In the genomic region with DNA sequence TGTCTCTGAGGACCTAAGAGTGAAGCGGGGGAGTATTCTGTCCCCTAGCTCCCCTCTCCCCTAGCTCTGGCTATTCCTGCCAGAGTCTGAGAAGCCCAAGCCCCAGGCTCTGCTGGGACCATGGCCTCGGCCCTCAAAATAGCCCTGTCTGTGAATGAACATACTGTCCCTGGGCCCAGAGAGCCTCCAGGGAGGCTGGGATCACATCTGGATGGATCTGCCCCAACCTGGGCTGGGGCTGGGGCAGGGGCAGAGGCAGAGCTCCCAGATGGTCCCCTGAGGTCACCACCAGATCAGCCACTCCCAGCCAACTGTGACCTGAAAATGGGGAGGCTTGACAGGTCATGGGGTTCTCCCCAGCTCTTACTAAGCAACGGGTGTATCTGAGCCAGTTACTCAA, we compare ENCODE assay signal across 13 mouse cellular contexts. TPM values are rescaled to one million over a fixed set of nuclear protein-coding genes. Genes with fewer than 3 reads are reported as not detected.
"Had no signal": no experiment of that assay in that cellular context is flagged by ENCODE, and none has a peak within 500 bp of the region (broad histone marks: within the 10 kb centered on the region; RNA-seq: fewer than 3 reads in every experiment).

No protein-coding gene starts in this region.

- H3K9me3 ChIP-seq: limb, embryonic 10.5 days; liver, embryonic 15.5 days; midbrain, embryonic 10.5 days; neural tube, embryonic 15.5 days had no signal

- DNase-seq: lung, embryonic 14.5 days; lung, postnatal 10 days; midbrain, embryonic 14.5 days; right cerebral cortex, adult 18-20 months; thymus, postnatal 4 days had no signal

- H3K9ac ChIP-seq: liver, embryonic 15.5 days; lung, embryonic 14.5 days; neural tube, embryonic 15.5 days had no signal

- H3K4me2 ChIP-seq: liver, embryonic 11.5 days; liver, embryonic 15.5 days; lung, embryonic 14.5 days; neural tube, embryonic 15.5 days had no signal

- H3K36me3 ChIP-seq: liver, embryonic 15.5 days; midbrain, embryonic 10.5 days; neural tube, embryonic 15.5 days had no signal

- H3K27ac ChIP-seq: left cerebral cortex, adult 2 months; limb, embryonic 10.5 days; liver, embryonic 15.5 days; midbrain, embryonic 10.5 days; neural tube, embryonic 15.5 days had no signal

- H3K4me3 ChIP-seq: left cerebral cortex, adult 2 months; limb, embryonic 10.5 days; liver, embryonic 15.5 days; midbrain, embryonic 10.5 days; myocyte; neural tube, embryonic 15.5 days had no signal

RNA-seq across cellular contexts. Expression of gene Tcf15, which starts 3.7 kb away (rescaled TPM):
- total RNA-seq: megakaryocyte, adult 5-6 weeks had no signal
- polyA plus RNA-seq: myocyte had no signal
